Mouse (Mus musculus) neural tube, embryonic 13.5 days (tissue): ENCODE measurements around the gene Rras. TPM values are rescaled to one million over a fixed set of nuclear protein-coding genes. Genes with fewer than 3 reads are reported as not detected.

Experiments
- ATAC-seq: fragments of 200-750 bp; cut with Nextera tagmentation; 2 replicates; pipeline ENCODE4 v1.8.0; 2017; ENCODE audit warnings: low read depth, mild to moderate bottlenecking, moderate TSS enrichment, moderate library complexity
- H3K27ac ChIP-seq: fragments of 300-500 bp; sonication (generic); replicated peaks from 2 replicates; pipeline ENCODE4 v1.5.1; 2015; ENCODE audit warnings: moderate library complexity, mild to moderate bottlenecking, inconsistent platforms
- H3K27me3 ChIP-seq: fragments of 300-500 bp; sonication (generic); 2 replicates; pipeline ENCODE4 v1.6.1; 2015; ENCODE audit warnings: mild to moderate bottlenecking, inconsistent platforms
- H3K36me3 ChIP-seq: fragments of 300-500 bp; sonication (generic); 2 replicates; pipeline ENCODE4 v1.6.1; 2015; ENCODE audit warnings: mild to moderate bottlenecking, inconsistent platforms
- H3K4me1 ChIP-seq: fragments of 300-500 bp; sonication (generic); replicated peaks from 2 replicates; pipeline ENCODE4 v1.6.1; 2015; ENCODE audit warnings: inconsistent platforms
- H3K4me2 ChIP-seq: fragments of 300-500 bp; sonication (generic); 2 replicates; pipeline ENCODE4 v1.6.1; 2015; ENCODE audit warnings: inconsistent platforms, mild to moderate bottlenecking, moderate library complexity
- H3K4me3 ChIP-seq: fragments of 300-500 bp; sonication (generic); 2 replicates; pipeline ENCODE4 v1.5.1; 2015; ENCODE audit warnings: mild to moderate bottlenecking, inconsistent platforms
- H3K9ac ChIP-seq: fragments of 300-500 bp; sonication (generic); 2 replicates; pipeline ENCODE4 v1.6.1; 2015; ENCODE audit warnings: moderate library complexity, mild to moderate bottlenecking, inconsistent platforms
- H3K9me3 ChIP-seq: fragments of 300-500 bp; sonication (generic); 2 replicates; pipeline ENCODE4 v1.6.1; 2016; ENCODE audit warnings: inconsistent platforms
- WGBS: fragments of 180-500 bp; shearing (Covaris S2); methylation state at CpG from one replicate; pipeline ENCODE4 v1.1.7; 2015; 5-methylcytosine and 5-hydroxymethylcytosine counted together
- polyA plus RNA-seq: library from polyadenylated mRNA; unstranded; fragments of >200 nt; fragmentation: Nextera tagmentation; extraction: Ambion mirVana; gene quantifications from 2 replicates; pipeline ENCODE4 v1.2.1, GENCODE M21; 2015

The Rras gene
- polyA plus RNA-seq, 1 experiment from 2014 or later: 15.0 TPM

DNA sequence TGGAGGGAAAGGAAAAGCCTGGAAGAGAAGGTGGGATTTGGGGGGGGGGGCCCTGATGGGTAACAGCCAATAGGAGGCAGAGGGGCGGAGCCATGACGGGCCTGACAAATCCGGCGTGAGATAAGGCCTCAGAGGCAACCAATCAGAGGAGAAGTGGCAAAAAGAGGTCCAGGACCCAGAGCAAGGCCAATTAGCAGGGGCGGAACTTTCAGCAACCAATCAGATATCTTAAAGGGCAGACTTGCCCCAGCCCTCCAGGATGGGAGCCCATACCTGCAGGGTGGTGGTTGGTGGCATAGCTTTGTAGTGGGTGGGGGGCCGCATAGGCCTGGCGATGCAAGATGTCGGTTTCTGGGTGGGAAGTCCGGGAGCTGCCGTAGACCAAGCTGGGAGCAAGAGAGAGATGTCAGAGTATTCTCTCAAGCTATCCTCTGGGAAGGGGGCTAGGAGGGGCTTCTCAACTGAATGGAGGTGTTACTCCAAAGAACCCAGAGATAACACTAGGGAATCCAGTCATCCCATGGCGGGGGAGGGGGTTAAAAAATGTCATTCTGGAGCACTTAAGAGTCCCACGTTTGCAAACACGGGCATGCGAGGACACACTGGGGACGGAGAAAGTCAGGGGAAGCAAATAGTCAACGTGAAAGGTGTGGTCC is 33.3 kb downstream of the Rras start:
- Histone ChIP-seq H3K4me1 (peaks cover 32% of the 10 kb centered on the region), H3K27ac (peak overlapping the region; percentile 100), H3K9me3 (no peaks in the 10 kb centered on the region), H3K36me3 (peaks cover 48% of the 10 kb centered on the region), H3K4me2 (peak overlapping the region; percentile 99), H3K9ac (peak overlapping the region; percentile 94), H3K27me3 (no peaks in the 10 kb centered on the region), H3K4me3 (peak overlapping the region; percentile 89)
- WGBS: 4% methylated on average over 15 of the region's 16 CpGs
- peak; percentile 41 for ATAC-seq

DNA sequence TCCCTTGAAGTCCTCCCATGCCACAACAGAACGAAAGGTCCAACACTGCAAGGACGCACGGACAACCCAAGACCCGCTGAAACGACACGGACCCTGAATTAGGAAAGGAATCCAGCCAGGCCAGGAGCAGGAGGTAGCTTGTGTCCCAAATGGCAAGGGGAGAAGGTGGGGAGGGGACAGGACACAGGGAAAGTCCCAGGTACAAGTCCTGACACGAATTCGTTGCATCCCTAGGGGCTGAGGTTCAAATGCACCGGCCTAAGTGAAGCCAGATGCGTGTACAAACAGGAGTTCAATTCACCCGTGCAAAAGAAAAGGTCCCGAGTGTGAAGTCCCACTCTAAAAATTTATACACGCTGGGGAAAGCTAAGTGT is 33.8 kb downstream of the Rras start:
- Histone ChIP-seq H3K4me3 (peak overlapping the region; percentile 89), H3K4me1 (peaks cover 32% of the 10 kb centered on the region), H3K36me3 (peaks cover 43% of the 10 kb centered on the region), H3K27ac (peak overlapping the region; percentile 100), H3K9ac (peak overlapping the region; percentile 94), H3K27me3 (no peaks in the 10 kb centered on the region), H3K9me3 (no peaks in the 10 kb centered on the region), H3K4me2 (peak overlapping the region; percentile 99)
- WGBS: 4% methylated on average over 13 of the region's 13 CpGs
- no peak for ATAC-seq

DNA sequence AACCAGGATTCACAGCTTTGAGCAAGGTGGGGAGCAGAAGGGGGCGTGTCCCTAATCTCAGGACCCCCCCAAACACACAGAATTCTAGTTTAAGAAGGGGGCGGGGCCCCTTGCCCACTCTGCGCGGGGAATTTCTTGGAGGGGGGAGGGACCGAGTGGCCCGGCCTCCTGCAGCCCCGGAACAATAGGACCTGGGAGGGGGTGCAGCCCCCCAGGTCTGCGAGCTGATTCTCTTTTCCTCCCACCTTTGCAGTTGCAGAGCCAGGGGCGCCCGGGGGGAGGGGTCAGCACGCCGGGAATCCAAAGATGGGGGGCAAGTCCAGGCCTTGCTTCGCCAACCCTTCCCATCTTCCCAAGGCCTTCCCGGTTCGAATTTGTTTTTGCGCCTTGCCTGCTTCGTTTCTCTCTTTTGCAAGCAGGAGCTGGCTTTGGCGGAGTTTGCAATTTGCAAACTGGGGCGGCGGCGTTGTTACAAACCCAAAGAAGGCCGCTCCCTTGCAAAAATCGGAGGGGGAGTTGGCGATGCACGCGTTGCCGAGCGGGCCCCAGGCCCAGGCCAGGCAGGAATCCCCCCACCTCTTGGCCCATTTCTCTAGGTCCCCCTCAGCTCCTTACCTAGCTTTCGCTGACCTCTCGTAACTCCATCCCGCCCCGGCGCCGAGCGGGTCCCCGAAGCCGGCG is 34.6 kb downstream of the Rras start:
- H3K36me3 ChIP-seq: peaks cover 35% of the 10 kb centered on the region
- under 1% methylated on average over 38 of the region's 38 CpGs for WGBS
- H3K4me1 ChIP-seq: peaks cover 32% of the 10 kb centered on the region
- H3K9ac ChIP-seq: peak overlapping the region; percentile 94
- H3K9me3 ChIP-seq: no peaks in the 10 kb centered on the region
- ATAC-seq: no peak
- H3K27ac ChIP-seq: peak overlapping the region; percentile 100
- peak overlapping the region; percentile 99 for H3K4me2 ChIP-seq
- no peaks in the 10 kb centered on the region for H3K27me3 ChIP-seq
- H3K4me3 ChIP-seq: peak overlapping the region; percentile 89

DNA sequence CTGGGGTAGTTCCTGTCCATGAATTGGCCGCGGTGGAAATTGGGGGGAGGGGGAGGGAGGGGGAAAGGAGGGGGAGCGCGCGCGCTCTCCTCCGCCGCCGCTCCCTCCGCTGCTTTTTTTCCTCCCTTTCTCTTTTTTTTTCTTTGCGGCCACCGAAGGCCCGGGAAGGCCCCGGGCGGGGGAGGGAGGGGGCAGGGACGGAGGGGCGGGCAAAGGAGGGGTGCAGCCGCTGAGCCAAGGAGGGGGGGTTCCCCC is 35.0 kb downstream of the Rras start, which contains the start of gene Prr12:
Prr12 (minus strand) TSS at position 20 of the 255 bp plus-strand sequence.
- H3K4me1 ChIP-seq: peaks cover 32% of the 10 kb centered on the region
- no peak for ATAC-seq
- H3K36me3 ChIP-seq: peaks cover 31% of the 10 kb centered on the region
- 0% methylated on average over 11 of the region's 18 CpGs for WGBS
- H3K4me2 ChIP-seq: peak within 1 kb of the TSS; percentile 99
- peak within 1 kb of the TSS; percentile 94 for H3K9ac ChIP-seq
- H3K27me3 ChIP-seq: no peaks in the 10 kb centered on the region
- peak within 1 kb of the TSS; percentile 100 for H3K27ac ChIP-seq
- no peaks in the 10 kb centered on the region for H3K9me3 ChIP-seq
- H3K4me3 ChIP-seq: peak within 1 kb of the TSS; percentile 89

DNA sequence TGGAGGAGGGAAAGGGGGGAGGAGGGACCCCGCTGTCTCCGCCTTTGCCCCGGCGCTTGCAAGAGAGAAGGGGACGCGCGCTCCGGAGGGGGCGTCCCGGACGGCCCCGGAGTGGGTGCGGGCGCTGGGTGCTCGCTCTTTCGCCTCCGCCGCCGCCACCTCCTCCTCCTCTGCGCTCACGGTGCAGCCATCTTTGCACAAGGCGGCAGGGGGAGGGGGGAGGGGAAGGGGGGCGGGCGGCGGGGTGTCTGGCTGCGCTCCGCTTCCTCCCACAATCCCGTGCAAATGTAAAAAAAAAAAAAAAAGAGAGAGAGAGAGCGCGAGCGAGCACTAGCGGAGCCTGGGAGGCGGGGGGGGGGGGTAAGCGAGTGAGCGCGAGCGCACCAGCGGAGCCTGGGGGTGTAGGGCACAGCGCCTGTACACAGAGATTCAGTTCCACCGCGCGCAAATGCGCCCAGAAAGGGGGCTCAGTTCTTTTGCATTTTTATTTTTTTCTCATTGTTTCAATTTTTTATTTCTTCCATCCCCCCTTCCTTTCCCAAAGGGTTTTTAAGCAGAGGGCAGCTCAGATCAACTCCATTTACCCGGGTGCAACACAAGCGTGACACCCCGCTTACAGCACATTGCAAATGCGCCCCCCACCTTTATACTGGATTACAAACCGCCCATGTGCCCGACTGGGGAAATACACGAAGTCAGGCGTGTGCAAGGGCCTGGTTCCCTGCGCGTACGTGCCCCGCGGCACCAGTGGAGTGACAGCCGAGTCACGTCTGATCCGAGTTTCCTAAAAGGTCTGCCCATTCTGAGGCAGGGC is 35.6 kb downstream of the Rras start:
- Histone ChIP-seq H3K4me1 (peaks cover 32% of the 10 kb centered on the region), H3K9ac (peak overlapping the region; percentile 94), H3K4me3 (peak overlapping the region; percentile 89), H3K36me3 (peaks cover 25% of the 10 kb centered on the region), H3K4me2 (peak overlapping the region; percentile 99), H3K27me3 (no peaks in the 10 kb centered on the region), H3K9me3 (no peaks in the 10 kb centered on the region), H3K27ac (peak overlapping the region; percentile 100)
- under 1% methylated on average over 35 of the region's 59 CpGs for WGBS
- ATAC-seq: peak; percentile 62

DNA sequence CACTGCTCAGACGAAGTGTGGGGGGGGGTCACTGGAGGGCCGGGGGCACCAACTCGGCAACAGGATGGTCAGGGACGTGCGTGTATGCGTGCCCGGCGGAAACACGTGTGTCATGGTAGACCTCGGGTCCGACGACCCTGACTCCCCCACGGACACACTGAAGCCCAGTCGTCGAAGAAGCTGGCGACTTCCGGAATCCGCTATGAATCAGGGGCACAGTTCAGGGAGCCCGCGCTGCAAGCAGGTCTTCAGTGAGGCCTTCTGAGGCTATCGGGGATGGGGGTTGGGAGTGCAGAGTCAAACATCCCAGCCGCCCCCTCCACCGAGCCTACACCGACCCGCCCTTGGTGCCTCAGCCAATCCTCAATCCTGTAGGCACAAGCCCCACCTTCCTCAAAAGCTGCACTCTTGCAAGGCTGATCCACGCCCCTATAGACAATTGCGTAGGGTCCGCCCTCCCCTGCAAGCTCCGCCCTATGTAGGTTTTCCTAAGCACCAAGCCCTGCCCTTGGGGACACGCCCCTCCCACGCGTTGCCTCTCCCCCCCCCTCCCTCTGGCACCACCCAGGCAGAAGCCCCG is 36.3 kb downstream of the Rras start:
- H3K4me1 ChIP-seq: peaks cover 38% of the 10 kb centered on the region
- peak overlapping the region; percentile 100 for H3K27ac ChIP-seq
- no peaks in the 10 kb centered on the region for H3K9me3 ChIP-seq
- H3K4me2 ChIP-seq: peak overlapping the region; percentile 99
- H3K27me3 ChIP-seq: no peaks in the 10 kb centered on the region
- peak overlapping the region; percentile 89 for H3K4me3 ChIP-seq
- WGBS: under 1% methylated on average over 33 of the region's 33 CpGs
- ATAC-seq: peak; percentile 91
- H3K9ac ChIP-seq: peak overlapping the region; percentile 94
- H3K36me3 ChIP-seq: peaks cover 18% of the 10 kb centered on the region

DNA sequence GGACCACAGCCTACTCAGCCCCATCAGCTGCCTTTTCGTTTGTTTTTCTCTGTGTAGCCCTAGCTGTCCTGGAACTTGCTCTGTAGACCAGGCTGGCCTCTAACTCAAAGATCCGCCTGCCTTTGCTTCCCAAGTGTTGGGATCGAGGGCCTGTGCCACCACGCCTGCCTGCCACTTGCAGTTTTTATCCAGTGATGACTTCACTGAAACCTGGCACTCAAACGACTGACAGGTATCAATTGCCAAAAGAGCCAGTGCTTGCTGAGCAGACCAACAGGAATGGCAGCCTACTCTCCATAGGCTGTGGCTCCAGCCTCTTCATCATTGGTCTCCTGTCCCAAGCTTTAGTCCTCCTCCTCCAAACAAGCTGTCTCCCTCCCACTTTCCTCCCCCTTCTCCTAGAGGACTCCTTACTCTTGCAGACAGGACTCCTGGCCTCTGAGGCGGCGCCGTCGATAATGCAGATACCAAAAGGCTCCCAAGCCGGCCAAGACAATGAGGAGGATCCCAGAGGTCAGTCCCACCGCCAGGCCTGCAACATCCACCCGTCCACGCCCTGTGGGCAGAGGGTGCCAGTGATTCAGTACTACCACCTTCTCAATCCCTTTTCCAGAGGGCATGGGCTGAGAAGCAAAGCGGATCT is 38.7 kb downstream of the Rras start:
- no peak overlapping the region for H3K4me2 ChIP-seq

DNA sequence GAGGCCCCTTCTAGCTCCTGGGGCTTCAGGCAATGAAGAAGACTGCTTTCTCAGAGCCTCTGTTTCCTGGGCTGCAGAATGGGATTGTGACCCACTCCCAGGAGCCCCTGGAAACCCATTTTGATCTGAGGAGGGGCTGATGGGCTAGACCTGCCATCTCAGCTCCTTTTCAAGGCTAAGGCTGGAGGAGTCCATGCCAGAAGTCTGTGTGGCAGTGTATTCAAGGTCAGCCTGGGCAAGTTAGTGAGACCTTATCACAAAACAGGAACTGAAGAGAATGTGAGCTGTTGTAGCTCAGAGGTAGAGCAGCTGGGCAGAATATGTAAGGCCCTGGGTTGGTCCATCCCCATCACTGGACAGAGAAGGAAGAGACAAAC is 39.2 kb downstream of the Rras start:
- Histone ChIP-seq H3K9ac (no peak overlapping the region), H3K36me3 (no peaks in the 10 kb centered on the region), H3K9me3 (no peaks in the 10 kb centered on the region), H3K27me3 (no peaks in the 10 kb centered on the region), H3K4me3 (no peak overlapping the region), H3K4me1 (peaks cover 28% of the 10 kb centered on the region), H3K27ac (no peak overlapping the region), H3K4me2 (no peak overlapping the region)
- no peak for ATAC-seq

More for the DNA sequence above, 38.7 kb downstream of the Rras start:
- no peak for ATAC-seq
- H3K4me3 ChIP-seq: no peak overlapping the region
- no peaks in the 10 kb centered on the region for H3K36me3 ChIP-seq
- H3K27me3 ChIP-seq: no peaks in the 10 kb centered on the region
- no peaks in the 10 kb centered on the region for H3K9me3 ChIP-seq
- no peak overlapping the region for H3K27ac ChIP-seq
- WGBS: 72% methylated on average over 14 of the region's 14 CpGs
- H3K4me1 ChIP-seq: peaks cover 28% of the 10 kb centered on the region
- H3K9ac ChIP-seq: no peak overlapping the region

DNA sequence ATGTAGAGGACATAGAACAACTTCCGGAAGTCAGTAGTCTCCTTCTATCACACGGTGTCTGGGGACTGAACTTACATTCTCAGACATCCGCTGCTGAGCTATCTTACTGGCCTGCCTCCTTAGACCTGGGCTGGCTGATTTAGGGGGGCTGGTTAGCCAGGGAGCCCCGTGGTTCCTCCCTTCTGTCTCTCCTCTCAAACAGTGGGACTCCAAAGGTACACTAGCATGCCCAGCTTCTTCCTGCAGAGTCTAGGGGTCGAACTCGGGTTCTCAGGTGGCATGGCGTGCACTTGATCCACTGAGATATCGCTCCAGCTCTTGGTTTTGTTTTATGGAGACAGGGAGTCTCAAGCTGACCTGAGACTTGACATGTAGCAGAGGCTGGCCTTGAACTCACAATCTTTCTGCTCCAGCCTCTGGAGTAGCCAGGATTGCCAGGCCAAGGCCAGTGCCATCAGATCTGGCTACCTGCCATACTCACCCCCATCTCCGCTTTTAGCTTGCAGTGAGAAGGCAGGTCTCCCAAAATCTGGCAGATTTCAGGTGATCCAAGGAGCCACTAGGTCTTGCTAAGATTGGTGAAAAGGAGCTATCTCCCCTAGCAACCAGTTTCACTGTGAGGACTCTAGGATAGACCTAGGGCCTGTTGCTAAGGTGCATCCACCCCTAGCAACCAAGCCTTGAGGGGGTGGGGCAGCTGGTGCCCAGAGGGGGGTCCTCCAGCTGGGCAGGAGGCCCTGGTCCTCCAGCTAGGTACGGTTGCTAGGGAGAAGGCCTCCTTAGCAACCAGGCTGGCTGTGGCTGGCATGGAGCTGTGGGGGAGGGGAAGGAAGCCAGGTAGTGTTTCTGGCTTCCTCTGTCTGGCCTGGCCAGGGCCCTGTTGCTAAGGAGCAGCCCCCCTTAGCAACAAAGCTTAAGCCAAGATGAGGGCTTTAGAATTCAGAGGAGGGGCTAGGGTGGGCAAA is 41.1 kb downstream of the Rras start:
- Histone ChIP-seq H3K9me3 (no peaks in the 10 kb centered on the region), H3K36me3 (no peaks in the 10 kb centered on the region), H3K4me2 (no peak overlapping the region), H3K4me3 (no peak overlapping the region), H3K27ac (peak overlapping the region; percentile 67), H3K4me1 (peaks cover 33% of the 10 kb centered on the region), H3K9ac (peak overlapping the region; percentile 43; the same call in 1 of the 2 replicates), H3K27me3 (no peaks in the 10 kb centered on the region)
- WGBS: 79% methylated on average over 10 of the region's 10 CpGs
- ATAC-seq: no peak

DNA sequence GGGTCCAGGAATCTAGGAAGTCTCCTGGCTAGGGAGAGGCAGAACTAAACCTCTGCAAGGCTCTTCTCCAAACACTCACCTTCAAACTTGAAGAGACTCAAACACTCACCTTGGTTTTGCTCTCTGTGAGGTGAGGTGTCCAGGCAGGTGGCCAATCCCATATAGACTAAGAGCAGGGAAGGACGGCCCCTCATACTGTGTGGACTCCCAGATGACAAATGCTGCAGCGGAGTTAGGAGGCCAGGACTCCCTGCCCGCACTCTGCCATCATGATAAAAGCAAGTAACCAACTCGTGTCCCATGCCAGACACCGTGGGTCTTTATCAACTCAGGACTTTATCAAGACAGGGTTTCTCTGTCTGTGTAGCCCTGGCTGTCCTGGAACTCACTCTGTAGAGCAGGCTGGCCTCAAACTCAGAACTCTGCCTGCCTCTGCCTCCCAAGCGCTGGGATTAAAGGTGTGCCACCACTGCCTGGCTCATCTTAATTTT is 42.9 kb downstream of the Rras start:
- Histone ChIP-seq H3K4me1 (peaks cover 38% of the 10 kb centered on the region), H3K4me2 (0 out of 2 replicates have a peak overlapping the region, but pooled peaks have one; percentile 62), H3K9ac (no peak overlapping the region), H3K27me3 (no peaks in the 10 kb centered on the region), H3K27ac (no peak overlapping the region), H3K9me3 (no peaks in the 10 kb centered on the region), H3K4me3 (no peak overlapping the region), H3K36me3 (no peaks in the 10 kb centered on the region)
- no peak for ATAC-seq
- WGBS: 94% methylated on average over 6 of the region's 6 CpGs
